Mouse (Mus musculus) adrenal gland, adult (tissue): ENCODE results near the gene Spsb3.

ENCODE experiments used
- DNase-seq, 2 experiments: peaks; one replicate each; pipeline ENCODE4 v3.0.0; 2022 to 2023; ENCODE audit warnings: low spot score in 1 of 2; ENCODE audit not compliant: inconsistent age in 2 of 2

The Spsb3 gene

GRCm38 (mm10) chr17:24873695-24874404, 12.6 kb upstream of the Spsb3 start:
- DNase-seq, result peak in 1 of 2 experiments; percentile 13

GRCm38 (mm10) chr17:24874405-24874745, 12.1 kb upstream of the Spsb3 start:
- DNase-seq, result no peak

- no peak for DNase-seq
Observed at GRCm38 (mm10) chr17:24874989-24875388, 11.5 kb upstream of the Spsb3 start.

- peak in 1 of 2 experiments; percentile 51 for DNase-seq
Observed at GRCm38 (mm10) chr17:24877336-24878116, 8.9 kb upstream of the Spsb3 start.

GRCm38 (mm10) chr17:24878117-24878397, 8.4 kb upstream of the Spsb3 start:
- DNase-seq, result no peak

- peak in 1 of 2 experiments; percentile 32 for DNase-seq
Observed at GRCm38 (mm10) chr17:24878531-24878930, 7.9 kb upstream of the Spsb3 start.

GRCm38 (mm10) chr17:24881738-24882440, 4.6 kb upstream of the Spsb3 start:
- peak in 1 of 2 experiments; percentile 70 for DNase-seq

GRCm38 (mm10) chr17:24884391-24884790, 2.1 kb upstream of the Spsb3 start:
- DNase-seq, result peak in 1 of 2 experiments; percentile 33

GRCm38 (mm10) chr17:24885356-24886133, 898 bp upstream of the Spsb3 start:
- peak in 1 of 2 experiments; percentile 61 for DNase-seq

GRCm38 (mm10) chr17:24886932-24887271, 459 bp downstream of the Spsb3 start:
- no peak for DNase-seq

GRCm38 (mm10) chr17:24887291-24888080, 1.0 kb downstream of the Spsb3 start:
- DNase-seq, result peak in 1 of 2 experiments; percentile 64

- peak in 1 of 2 experiments; percentile 44 for DNase-seq
Observed at GRCm38 (mm10) chr17:24888862-24889261, 2.4 kb downstream of the Spsb3 start.

GRCm38 (mm10) chr17:24890151-24891092, 4.0 kb downstream of the Spsb3 start:
- DNase-seq, result peak in 1 of 2 experiments; percentile 51

- peak; percentile 39 to 70 for DNase-seq
Observed at GRCm38 (mm10) chr17:24891321-24891720, 4.9 kb downstream of the Spsb3 start.

- DNase-seq, result peak; percentile 20 to 32
Observed at GRCm38 (mm10) chr17:24892785-24893184, 6.3 kb downstream of the Spsb3 start.

- DNase-seq, result peak in 1 of 2 experiments; percentile 16
Observed at GRCm38 (mm10) chr17:24893276-24893675, 6.8 kb downstream of the Spsb3 start.

GRCm38 (mm10) chr17:24894061-24894994, 7.9 kb downstream of the Spsb3 start:
- peak in 1 of 2 experiments; percentile 13 for DNase-seq

- peak; percentile 88 to 96 for DNase-seq
Observed at GRCm38 (mm10) chr17:24894995-24895547, 8.6 kb downstream of the Spsb3 start, which contains the start of the genes Eme2 and Mrps34. Eme2 (minus strand) TSS chr17:24895087. Mrps34 (plus strand) TSS chr17:24895116.
